22 mouse cellular contexts compared by ENCODE assay signal in the genomic region with DNA sequence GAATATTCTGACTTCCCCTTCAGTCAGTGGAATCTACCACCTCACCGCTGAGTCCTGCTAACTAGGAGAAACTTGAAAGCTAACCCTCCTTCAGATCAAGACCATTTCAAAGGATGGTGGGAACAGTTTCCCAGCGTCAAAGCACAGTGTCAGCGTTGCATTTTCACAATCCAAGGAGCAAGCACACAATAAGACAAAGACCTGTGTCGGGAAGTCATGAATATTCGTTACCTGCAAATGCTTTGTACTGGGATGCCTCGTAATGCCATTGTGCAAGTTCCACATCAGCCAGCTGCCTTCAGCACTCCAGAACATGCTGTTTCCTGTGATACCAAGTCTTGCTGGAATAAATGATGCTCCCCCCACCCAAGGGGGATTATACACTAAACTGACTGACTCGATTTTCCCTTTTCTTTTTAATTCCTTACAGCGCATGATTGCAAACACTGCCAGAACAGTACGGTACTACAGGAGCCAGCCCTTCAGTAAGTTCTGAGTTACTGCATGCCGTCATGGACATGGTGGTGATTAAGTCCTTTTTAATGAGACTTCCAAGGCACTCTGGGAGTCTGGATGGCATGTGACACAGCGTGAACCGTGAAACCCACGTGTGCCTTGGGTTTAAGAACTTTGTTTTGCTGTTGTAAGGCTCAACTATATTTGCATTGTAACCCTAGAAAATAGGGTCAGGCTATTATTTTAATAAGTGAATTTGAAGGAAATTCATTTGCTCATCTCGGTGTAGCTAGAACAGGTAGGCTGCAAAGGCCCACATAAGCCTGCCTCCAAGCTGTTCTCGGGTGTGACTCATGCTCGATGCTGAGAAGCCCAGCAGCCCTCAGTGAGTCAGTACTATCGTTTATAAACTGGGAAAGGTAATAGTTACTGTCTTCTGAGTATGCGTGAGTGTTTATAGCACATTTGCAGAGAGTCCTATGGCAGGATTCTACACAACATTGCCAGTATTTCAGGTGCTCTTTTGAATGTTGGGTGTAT. TPM values are rescaled to one million over a fixed set of nuclear protein-coding genes. Genes with fewer than 3 reads are reported as not detected.
DNase-seq lines count a peak whose midpoint lies in the region; ATAC-seq and TF ChIP-seq lines count a peak whose summit lies in the region.
"Had no signal": no experiment of that assay in that cellular context is flagged by ENCODE, and none has a peak within 500 bp of the region (broad histone marks: within the 10 kb centered on the region; RNA-seq: fewer than 3 reads in every experiment).

No protein-coding gene starts in this region.

- TF ChIP-seq EP300 in stomach, postnatal 0 days (optimal IDR thresholded peaks at IDR 0.05): no peak

- no peak overlapping the region for H3K9ac ChIP-seq in stomach, postnatal 0 days (ENCODE audit: low read length)
- H3K9ac ChIP-seq: neural tube, embryonic 15.5 days had no signal

- peak; percentile 18 for DNase-seq in embryo, embryonic 10 days (ENCODE audit: low spot score)
- DNase-seq in embryo, embryonic 10.5 days (ENCODE audit: low spot score): no peak
- DNase-seq in layer of hippocampus, adult 2 months (ENCODE audit: low spot score in 2 of 2): no peak
- no peak for DNase-seq in layer of hippocampus, postnatal 14 days (ENCODE audit: low spot score in 2 of 2)
- peak; percentile 56 to 61 for DNase-seq in right cerebral cortex, adult 2 months (ENCODE audit: low spot score in 2 of 2)
- no peak for DNase-seq in right cerebral cortex, postnatal 4 days
- DNase-seq in stomach, postnatal 0 days (ENCODE audit: low spot score): no peak
- DNase-seq in urinary bladder, postnatal 36 days (ENCODE audit: low spot score in 2 of 2): no peak
- DNase-seq: adrenal gland, postnatal 25 days; cerebellum, adult 9-11 months; gastrocnemius, postnatal 14 days; heart, postnatal 14 days; lung, postnatal 10 days; retina, postnatal 1 day; thymus, postnatal 4 days had no signal

- H3K9me3 ChIP-seq in stomach, postnatal 0 days (ENCODE audit: control insufficient read depth, low read length): no peaks in the 10 kb centered on the region
- H3K9me3 ChIP-seq: neural tube, embryonic 15.5 days had no signal

- H3K4me2 ChIP-seq in stomach, postnatal 0 days (replicated peaks; ENCODE audit: low read depth): no peak overlapping the region
- H3K4me2 ChIP-seq: heart, embryonic 11.5 days; neural tube, embryonic 15.5 days had no signal

- TF ChIP-seq CTCF in layer of hippocampus, adult 2 months (conservative IDR thresholded peaks at IDR 0.05): no peak
- no peak for TF ChIP-seq CTCF in stomach, postnatal 0 days (IDR thresholded peaks at IDR 0.05; ENCODE audit: low read depth)

- no peaks in the 10 kb centered on the region for H3K36me3 ChIP-seq in stomach, postnatal 0 days (ENCODE audit: control insufficient read depth, insufficient read depth, low read length)
- H3K36me3 ChIP-seq: neural tube, embryonic 15.5 days had no signal

- no peaks in the 10 kb centered on the region; the same call in 1 of the 2 replicates for H3K4me1 ChIP-seq in stomach, postnatal 0 days (replicated peaks; ENCODE audit: control insufficient read depth, insufficient read depth)

- peak; percentile 71; the same call in 1 of the 2 replicates for ATAC-seq in stomach, postnatal 0 days (ENCODE audit: low FRiP score, low TSS enrichment)
- ATAC-seq: hindbrain, embryonic 16.5 days; intestine, postnatal 0 days had no signal

- no peak overlapping the region for H3K4me3 ChIP-seq in layer of hippocampus, adult 2 months
- no peak overlapping the region for H3K4me3 ChIP-seq in stomach, postnatal 0 days (ENCODE audit: low read depth, low read length)
- H3K4me3 ChIP-seq: erythroblast, embryonic 14.5 days; left cerebral cortex, adult 2 months; myocyte; neural tube, embryonic 15.5 days had no signal

- 59% methylated on average over 18 of the region's 18 CpGs for WGBS in stomach, postnatal 0 days

- H3K27ac ChIP-seq in layer of hippocampus, adult 2 months: 0 out of 2 replicates have a peak overlapping the region, but pooled peaks have one; percentile 19
- no peak overlapping the region for H3K27ac ChIP-seq in stomach, postnatal 0 days (replicated peaks)
- H3K27ac ChIP-seq: left cerebral cortex, adult 2 months; neural tube, embryonic 15.5 days had no signal

- H3K27me3 ChIP-seq in stomach, postnatal 0 days (ENCODE audit: control insufficient read depth, insufficient read depth, low read length): no peaks in the 10 kb centered on the region
- H3K27me3 ChIP-seq: neural tube, embryonic 15.5 days had no signal

RNA-seq across cellular contexts. Expression of a gene that starts 32.6 kb away (rescaled TPM):
- 10 to 100 TPM in 1 of 2 experiments, 1 to 10 TPM in 1; 9.0 to 13.9 TPM for total RNA-seq in layer of hippocampus, adult 2 months (2021)
- total RNA-seq in layer of hippocampus, postnatal 14 days (2021): 10 to 100 TPM; 16.7 to 18.2 TPM
- 15.9 and 17.0 TPM in 2 replicates for polyA plus RNA-seq in stomach, postnatal 0 days (2015; fragmentation: Nextera tagmentation; extraction: Ambion mirVana)

Comparison
In these comparisons a context has a peak if more than half of its experiments do, and no peak if none do; other contexts are left out.
1. DNase-seq: peak in embryo, embryonic 10 days (single experiment) and right cerebral cortex, adult 2 months (2 of 2); none in embryo, embryonic 10.5 days (single experiment), layer of hippocampus, adult 2 months (0 of 2), layer of hippocampus, postnatal 14 days (0 of 2), right cerebral cortex, postnatal 4 days (single experiment), stomach, postnatal 0 days (single experiment) and urinary bladder, postnatal 36 days (0 of 2).